Mouse (Mus musculus): ENCODE data around the gene Tbkbp1. TPM values are rescaled to one million over a fixed set of nuclear protein-coding genes. Genes with fewer than 3 reads are reported as not detected.

Gene Tbkbp1
- total RNA-seq, 2 experiments from 2014 or later, result 98.1 to 100 TPM

Small RNAs within 50 kb of the gene (microRNA-seq; reads per million reads assigned to microRNA genes)
- 0.49 to 1.8 reads per million in 2 experiments for gene Mir7235

Other genes starting within 250 kb of the Tbkbp1 start
- gene Cdk5rap3, start 235.0 kb downstream of the Tbkbp1 start, total RNA-seq (2021), result 10 to 100 TPM; 34.9 to 35.3 TPM
- not detected for gene Prr15l, start 223.4 kb downstream of the Tbkbp1 start, total RNA-seq (2021)
- gene Pnpo, start 207.5 kb downstream of the Tbkbp1 start, total RNA-seq (2021), result 10 to 100 TPM; 34.2 to 35.0 TPM
- gene Sp2, start 168.5 kb downstream of the Tbkbp1 start, total RNA-seq (2021), result 10 to 100 TPM; 13.0 to 13.4 TPM
- 1 to 10 TPM in 1 of 2 experiments, under 1 TPM in 1; 0.79 to 1.1 TPM for gene Sp6, start 138.1 kb downstream of the Tbkbp1 start, total RNA-seq (2021)
- 1 to 10 TPM; 4.0 to 4.9 TPM for gene Scrn2, start 121.6 kb downstream of the Tbkbp1 start, total RNA-seq (2021)
- under 1 TPM; 0.74 to 0.94 TPM for gene Lrrc46, start 110.1 kb downstream of the Tbkbp1 start, total RNA-seq (2021)
- gene Mrpl10, start 109.9 kb downstream of the Tbkbp1 start, total RNA-seq (2021), result 10 to 100 TPM; 76.0 to 80.4 TPM
- 10 to 100 TPM; 16.3 to 17.7 TPM for gene Osbpl7, start 100.9 kb downstream of the Tbkbp1 start, total RNA-seq (2021)
- under 1 TPM in 1 of 2 experiments, not detected in 1; 0.12 TPM for gene Tbx21, start 36.2 kb downstream of the Tbkbp1 start, total RNA-seq (2021)
- 100 to 1,000 TPM; 125 to 130 TPM for gene Kpnb1, start 36.4 kb upstream of the Tbkbp1 start, total RNA-seq (2021)
- 100 to 1,000 TPM; 135 to 145 TPM for gene Npepps, start 129.1 kb upstream of the Tbkbp1 start, total RNA-seq (2021)
- 10 to 100 TPM; 27.7 to 30.6 TPM for gene Mrpl45, start 164.2 kb upstream of the Tbkbp1 start, total RNA-seq (2021)
- under 1 TPM; 0.13 to 0.40 TPM for gene Gpr179, start 200.6 kb upstream of the Tbkbp1 start, total RNA-seq (2021)
- 10 to 100 TPM; 81.5 to 85.4 TPM for gene Socs7, start 211.1 kb upstream of the Tbkbp1 start, total RNA-seq (2021)